Mouse (Mus musculus): ENCODE results near the gene Olfr801.

- TF ChIP-seq CTCF (IDR thresholded peaks at IDR 0.05; ENCODE audit: insufficient read depth, low read depth, low read length) (no peak), POLR2A (IDR thresholded peaks at IDR 0.05; ENCODE audit: insufficient read depth, low read depth, low read length) (no peak)
Measured at GRCm38 (mm10) chr10:129657394-129657793, 16.3 kb downstream of the Olfr801 start, which contains the start of gene Olfr800.
